Mouse (Mus musculus) erythroblast, embryonic 14.5 days (primary cell): ENCODE results near the gene Nipa2. TPM values are rescaled to one million over a fixed set of nuclear protein-coding genes. Genes with fewer than 3 reads are reported as not detected.

Experiments
- H3K27me3 ChIP-seq: 2 replicates; pipeline ENCODE4 v1.6.1; 2012; ENCODE audit warnings: inconsistent platforms; ENCODE audit not compliant: control insufficient read depth
- H3K36me3 ChIP-seq: 2 replicates; pipeline ENCODE4 v1.6.1; 2012; ENCODE audit warnings: mild to moderate bottlenecking, inconsistent platforms; ENCODE audit not compliant: control insufficient read depth
- H3K4me1 ChIP-seq: 2 replicates; pipeline ENCODE4 v1.6.1; 2012; ENCODE audit warnings: inconsistent platforms; ENCODE audit not compliant: control insufficient read depth
- H3K4me3 ChIP-seq: replicated peaks from 2 replicates; pipeline ENCODE3; 2012; ENCODE audit warnings: moderate library complexity, mild to moderate bottlenecking, inconsistent platforms
- H3K9me3 ChIP-seq: 2 replicates; pipeline ENCODE4 v1.6.1; 2012; ENCODE audit warnings: low read length, inconsistent platforms, mixed read lengths; ENCODE audit not compliant: control insufficient read depth
- GATA1 ChIP-seq: IDR thresholded peaks from 2 replicates; pipeline ENCODE4 v1.6.1; 2012; ENCODE audit warnings: low read length, inconsistent platforms, mixed read lengths
- TAL1 ChIP-seq: IDR thresholded peaks from 3 replicates; pipeline ENCODE4 v1.6.1; 2012; ENCODE audit warnings: low read length, inconsistent platforms, mixed read lengths
- polyA plus RNA-seq: library from polyadenylated mRNA; stranded (reverse); fragments of >175 nt; gene quantifications from 2 replicates; pipeline ENCODE4 v1.2.3, GENCODE M21; 2012

Nipa2 gene
- polyA plus RNA-seq, 1 experiment, result 0.87 TPM

DNA sequence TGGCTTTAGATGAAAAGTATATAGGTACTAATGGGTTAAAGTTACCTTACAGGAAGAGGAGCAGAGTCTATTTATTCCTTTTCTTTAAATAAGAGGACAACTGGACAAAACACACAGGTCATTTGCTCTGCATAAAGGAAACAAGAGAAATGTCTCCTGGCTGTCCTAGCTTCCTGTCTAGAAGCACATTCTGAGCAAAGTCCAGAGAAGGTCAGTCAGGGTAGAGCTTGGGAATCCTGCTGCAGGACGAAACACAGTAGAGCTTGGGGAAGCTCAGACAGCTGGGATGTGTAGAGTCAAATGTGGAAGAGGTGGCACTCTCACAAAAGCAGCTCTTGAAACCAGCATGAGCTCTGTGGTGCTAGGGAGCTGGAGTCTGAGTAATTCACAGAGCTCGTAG, 51.9 kb downstream of the Nipa2 start:
- H3K4me1 ChIP-seq, result no peaks in the 10 kb centered on the region; the same call in 1 of the 2 replicates
- H3K36me3 ChIP-seq, result peaks cover 12% of the 10 kb centered on the region
- no peak for TF ChIP-seq TAL1
- no peak for TF ChIP-seq GATA1
- no peak overlapping the region for H3K4me3 ChIP-seq
- H3K9me3 ChIP-seq, result no peaks in the 10 kb centered on the region
- H3K27me3 ChIP-seq, result no peaks in the 10 kb centered on the region

- Histone ChIP-seq H3K9me3 (no peaks in the 10 kb centered on the region), H3K36me3 (peaks cover 12% of the 10 kb centered on the region), H3K27me3 (no peaks in the 10 kb centered on the region), H3K4me1 (no peaks in the 10 kb centered on the region; the same call in 1 of the 2 replicates), H3K4me3 (no peak overlapping the region)
- TF ChIP-seq GATA1 (no peak), TAL1 (no peak)
Measured at GRCm38 (mm10) chr7:55909519-55909918, 52.8 kb downstream of the Nipa2 start.

DNA sequence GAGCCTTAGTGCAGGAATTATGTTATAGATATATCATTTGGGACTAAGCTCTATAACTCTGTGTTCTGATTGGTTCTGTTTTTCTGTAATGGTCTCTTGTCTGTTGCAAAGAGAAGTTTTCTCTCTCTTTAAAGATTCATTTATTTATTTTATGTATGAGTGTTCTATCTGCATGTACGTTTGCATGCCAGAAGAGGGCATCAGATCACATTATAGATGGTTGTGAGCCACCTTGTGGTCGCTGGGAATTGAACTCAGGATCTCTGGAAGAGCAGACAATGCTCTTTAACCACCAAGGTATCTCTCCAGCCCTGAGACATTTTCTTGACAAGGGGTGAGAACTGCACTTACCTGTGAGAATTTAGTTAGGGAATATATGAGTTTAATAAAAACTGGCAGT, 56.8 kb downstream of the Nipa2 start:
- Histone ChIP-seq H3K4me3 (no peak overlapping the region), H3K36me3 (peaks cover 10% of the 10 kb centered on the region; the same call in 1 of the 2 replicates), H3K9me3 (no peaks in the 10 kb centered on the region), H3K27me3 (no peaks in the 10 kb centered on the region), H3K4me1 (no peaks in the 10 kb centered on the region)
- TF ChIP-seq GATA1 (no peak), TAL1 (no peak)

- Histone ChIP-seq H3K27me3 (no peaks in the 10 kb centered on the region), H3K9me3 (no peaks in the 10 kb centered on the region), H3K4me1 (no peaks in the 10 kb centered on the region), H3K4me3 (no peak overlapping the region), H3K36me3 (peaks cover 11% of the 10 kb centered on the region; the same call in 1 of the 2 replicates)
- no peak for TF ChIP-seq GATA1
Measured at GRCm38 (mm10) chr7:55903766-55904165, 58.5 kb downstream of the Nipa2 start.

GRCm38 (mm10) chr7:55891797-55892196, 70.5 kb downstream of the Nipa2 start:
- no peaks in the 10 kb centered on the region for H3K4me1 ChIP-seq
- no peaks in the 10 kb centered on the region for H3K27me3 ChIP-seq
- H3K4me3 ChIP-seq, result no peak overlapping the region
- H3K36me3 ChIP-seq, result peaks cover 14% of the 10 kb centered on the region
- no peak for TF ChIP-seq TAL1
- TF ChIP-seq GATA1, result no peak
- H3K9me3 ChIP-seq, result no peaks in the 10 kb centered on the region

GRCm38 (mm10) chr7:55890731-55891130, 71.5 kb downstream of the Nipa2 start:
- TF ChIP-seq TAL1, result no peak
- TF ChIP-seq GATA1, result no peak
- H3K36me3 ChIP-seq, result peaks cover 14% of the 10 kb centered on the region
- H3K4me1 ChIP-seq, result no peaks in the 10 kb centered on the region
- H3K4me3 ChIP-seq, result no peak overlapping the region
- no peaks in the 10 kb centered on the region for H3K9me3 ChIP-seq
- no peaks in the 10 kb centered on the region for H3K27me3 ChIP-seq

GRCm38 (mm10) chr7:55889996-55890395, 72.3 kb downstream of the Nipa2 start:
- Histone ChIP-seq H3K4me3 (no peak overlapping the region), H3K27me3 (no peaks in the 10 kb centered on the region), H3K9me3 (no peaks in the 10 kb centered on the region), H3K4me1 (no peaks in the 10 kb centered on the region), H3K36me3 (peaks cover 14% of the 10 kb centered on the region)
- no peak for TF ChIP-seq TAL1
- TF ChIP-seq GATA1, result no peak

DNA sequence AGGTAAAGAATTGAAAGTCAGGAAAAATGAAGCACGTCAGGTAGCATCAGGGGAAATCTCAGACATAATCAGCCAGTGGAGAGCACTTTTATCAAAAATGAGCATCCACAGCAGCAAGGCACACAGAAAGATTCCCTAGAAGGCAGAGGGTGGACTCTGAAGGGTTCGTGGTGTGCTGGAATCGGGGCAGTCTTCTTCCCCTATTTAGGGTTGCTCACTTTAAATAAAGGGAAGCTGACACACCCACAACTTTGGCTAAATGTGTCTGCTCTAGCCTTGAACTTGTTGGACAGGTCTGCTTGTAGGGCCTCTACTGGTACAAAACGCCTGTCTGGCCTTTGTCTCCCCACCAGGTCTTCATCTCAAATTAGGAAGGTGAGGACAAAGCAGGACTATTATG, 73.7 kb downstream of the Nipa2 start:
- Histone ChIP-seq H3K4me3 (no peak overlapping the region), H3K36me3 (peaks cover 9% of the 10 kb centered on the region), H3K4me1 (no peaks in the 10 kb centered on the region), H3K27me3 (no peaks in the 10 kb centered on the region), H3K9me3 (no peaks in the 10 kb centered on the region)
- TF ChIP-seq TAL1 (no peak), GATA1 (no peak)

Other genes starting within 250 kb of the Nipa2 start
- gene Siglech, start 194.3 kb downstream of the Nipa2 start, polyA plus RNA-seq, result not detected in 2 replicates
- gene Tubgcp5, start 168.3 kb downstream of the Nipa2 start, polyA plus RNA-seq, result 0.03 and 0.04 TPM in 2 replicates
- 0.08 and 0.20 TPM in 2 replicates for gene Cyfip1, start 120.7 kb downstream of the Nipa2 start, polyA plus RNA-seq
- 0.98 and 1.2 TPM in 2 replicates for gene Nipa1, start 57.5 kb upstream of the Nipa2 start, polyA plus RNA-seq
- 0.51 and 0.77 TPM in 2 replicates for gene Herc2, start 87.7 kb upstream of the Nipa2 start, polyA plus RNA-seq